Mouse (Mus musculus): Measurements from ENCODE around the gene Ifnab.

DNA sequence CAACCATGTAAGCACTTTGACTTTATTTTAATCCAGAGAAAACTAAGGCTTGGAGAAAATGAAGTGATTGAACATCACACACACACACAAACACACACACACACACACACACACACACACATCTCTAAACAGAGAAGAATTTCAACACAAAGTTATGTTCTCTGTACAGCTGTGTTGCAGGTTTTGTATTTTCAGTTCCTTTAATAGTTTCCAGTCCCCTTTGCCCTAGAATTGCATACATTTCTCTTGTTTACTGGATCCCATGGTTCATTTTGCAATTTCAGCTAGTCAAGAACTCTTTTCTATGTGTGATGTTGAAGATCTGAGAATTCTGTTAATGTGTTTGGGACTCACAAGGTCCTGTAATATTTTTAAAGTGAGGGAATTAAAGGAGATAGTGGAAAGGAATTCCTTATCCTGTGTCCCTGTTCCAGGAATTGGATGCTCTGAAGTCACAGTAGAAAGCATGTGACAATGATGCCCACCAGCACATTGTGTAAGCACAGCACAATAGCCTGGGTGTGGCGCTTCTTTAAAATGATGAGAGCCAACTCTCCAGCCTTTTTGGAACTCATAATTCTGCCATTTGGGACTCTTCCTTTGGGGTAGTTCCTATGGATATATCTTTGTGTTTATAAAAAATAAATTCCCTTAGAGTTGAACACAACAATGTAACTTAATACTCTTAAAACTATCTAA, 16.1 kb upstream of the Ifnab start:
- TF ChIP-seq EP300 (IDR thresholded peaks at IDR 0.05; ENCODE audit: low read length), result peak; percentile 61
- no peak for TF ChIP-seq CTCF (conservative IDR thresholded peaks at IDR 0.05 in 1 of 2, IDR thresholded peaks at IDR 0.05 in 1 of 2; ENCODE audit: low read depth in 2 of 2, low read length in 2 of 2)
- TF ChIP-seq POLR2A (IDR thresholded peaks at IDR 0.05; ENCODE audit: low read depth, low read length), result no peak
- TF ChIP-seq ETS1 (conservative IDR thresholded peaks at IDR 0.05; ENCODE audit: low read depth, low read length), result no peak
- TF ChIP-seq ZNF384 (IDR thresholded peaks at IDR 0.05; ENCODE audit: low read depth, low read length), result no peak

Measured in CH12.LX (cell line).